Mouse (Mus musculus) forebrain, postnatal 0 days (tissue): ENCODE data around the gene Pigp. TPM values are rescaled to one million over a fixed set of nuclear protein-coding genes. Genes with fewer than 3 reads are reported as not detected.
A peak's percentile ranks its signal among the peaks of the same experiment; 100 is the strongest.

Experiments used
- ATAC-seq: fragments of 200-750 bp; cut with Nextera tagmentation; 2 replicates; pipeline ENCODE4 v1.8.0; 2017; ENCODE audit warnings: mild to moderate bottlenecking, moderate library complexity
- DNase-seq: peaks from one replicate; pipeline ENCODE4 v3.0.0-alpha.2; 2015
- H3K27ac ChIP-seq: fragments of 300-500 bp; sonication (generic); 2 replicates; pipeline ENCODE4 v1.5.1; 2014; ENCODE audit warnings: low read depth, mild to moderate bottlenecking, antibody characterized with exemption, low read length, moderate library complexity, mixed read lengths
- H3K27me3 ChIP-seq: fragments of 300-500 bp; sonication (generic); 2 replicates; pipeline ENCODE4 v1.6.1; 2014; ENCODE audit warnings: mild to moderate bottlenecking, low read length, mixed read lengths; ENCODE audit not compliant: insufficient read depth
- H3K36me3 ChIP-seq: fragments of 300-500 bp; sonication (generic); 2 replicates; pipeline ENCODE4 v1.6.1; 2014; ENCODE audit warnings: mild to moderate bottlenecking, moderate library complexity; ENCODE audit not compliant: insufficient read depth
- H3K4me1 ChIP-seq: fragments of 300-500 bp; sonication (generic); 2 replicates; pipeline ENCODE4 v1.6.1; 2014; ENCODE audit warnings: antibody characterized with exemption; ENCODE audit not compliant: insufficient read depth
- H3K4me2 ChIP-seq: fragments of 300-500 bp; sonication (generic); 2 replicates; pipeline ENCODE4 v1.6.1; 2014; ENCODE audit warnings: low read depth, mild to moderate bottlenecking, moderate library complexity
- H3K4me3 ChIP-seq: fragments of 300-500 bp; sonication (generic); 2 replicates; pipeline ENCODE4 v1.5.1; 2014; ENCODE audit warnings: low read depth, low read length, mixed read lengths
- H3K9ac ChIP-seq: fragments of 300-500 bp; sonication (generic); 2 replicates; pipeline ENCODE4 v1.6.1; 2014; ENCODE audit warnings: mild to moderate bottlenecking
- H3K9me3 ChIP-seq: fragments of 300-500 bp; sonication (generic); 2 replicates; pipeline ENCODE4 v1.6.1; 2016; ENCODE audit warnings: low read length
- CTCF ChIP-seq: sonication (generic); IDR thresholded peaks from 2 replicates; pipeline ENCODE4 v1.5.1; 2016; ENCODE audit warnings: antibody characterized with exemption, control low read depth, low read depth
- WGBS: fragments of 180-500 bp; shearing (Covaris S2); extraction: QIAGEN DNeasy Blood & Tissue Kit; methylation state at CpG from one replicate; pipeline ENCODE4 v1.1.7; 2014; 5-methylcytosine and 5-hydroxymethylcytosine counted together
- polyA plus RNA-seq: library from polyadenylated mRNA; unstranded; fragments of >200 nt; fragmentation: Nextera tagmentation; extraction: Ambion mirVana; gene quantifications from 2 replicates; pipeline ENCODE4 v1.2.1, GENCODE M21; 2015
- total RNA-seq: library from RNA; depleted of rRNA; stranded (reverse); fragments of >200 nt; gene quantifications from 2 replicates; pipeline ENCODE4 v1.2.3, GENCODE M21; 2014

Pigp gene
- total and polyA plus RNA-seq, 2 experiments from 2014 or later, result 88.3 to 133 TPM

- peak overlapping the region; percentile 99 for H3K4me3 ChIP-seq
- ATAC-seq (peak; percentile 62), DNase-seq (no peak)
- TF ChIP-seq CTCF, result no peak
- H3K4me1 ChIP-seq, result peaks cover 20% of the 10 kb centered on the region; the same call in 1 of the 2 replicates
- no peaks in the 10 kb centered on the region for H3K36me3 ChIP-seq
- WGBS, result 0% methylated on average over 38 of the region's 43 CpGs
- H3K27ac ChIP-seq, result peak overlapping the region; percentile 100
- peak overlapping the region; percentile 100 for H3K9ac ChIP-seq
- H3K9me3 ChIP-seq, result no peaks in the 10 kb centered on the region
- H3K27me3 ChIP-seq, result no peaks in the 10 kb centered on the region
- peak overlapping the region; percentile 72 for H3K4me2 ChIP-seq
Measured at GRCm38 (mm10) chr16:94370915-94371300, 734 bp downstream of the Pigp start.

GRCm38 (mm10) chr16:94370173-94370914 lies 1.3 kb downstream of the Pigp start, which contains the start of gene Ttc3:
TSS of gene Ttc3 (plus strand) at chr16:94370618.
- Histone ChIP-seq H3K4me1 (peaks cover 20% of the 10 kb centered on the region; the same call in 1 of the 2 replicates), H3K27me3 (no peaks in the 10 kb centered on the region), H3K27ac (peak within 1 kb of the TSS; percentile 100), H3K36me3 (no peaks in the 10 kb centered on the region), H3K9me3 (no peaks in the 10 kb centered on the region), H3K9ac (peak within 1 kb of the TSS; percentile 100), H3K4me3 (peak within 1 kb of the TSS; percentile 99), H3K4me2 (peak within 1 kb of the TSS; percentile 72)
- peak; percentile 74 for ATAC-seq
- TF ChIP-seq CTCF, result no peak
- WGBS, result under 1% methylated on average over 79 of the region's 79 CpGs
- DNase-seq, result peak; percentile 99

- DNase-seq (no peak), ATAC-seq (no peak)
- peak overlapping the region; percentile 99 for H3K4me3 ChIP-seq
- WGBS, result 4% methylated on average over 6 of the region's 6 CpGs
- peaks cover 2% of the 10 kb centered on the region; the same call in 1 of the 2 replicates for H3K36me3 ChIP-seq
- peak overlapping the region; percentile 72 for H3K4me2 ChIP-seq
- no peak for TF ChIP-seq CTCF
- H3K9ac ChIP-seq, result peak overlapping the region; percentile 100
- peak overlapping the region; percentile 100 for H3K27ac ChIP-seq
- no peaks in the 10 kb centered on the region for H3K9me3 ChIP-seq
- H3K27me3 ChIP-seq, result no peaks in the 10 kb centered on the region
- H3K4me1 ChIP-seq, result peaks cover 17% of the 10 kb centered on the region; the same call in 1 of the 2 replicates
Measured at GRCm38 (mm10) chr16:94369596-94370172, 2.0 kb downstream of the Pigp start.

- 92% methylated on average over 3 of the region's 3 CpGs for WGBS
- Histone ChIP-seq H3K4me1 (peaks cover 13% of the 10 kb centered on the region), H3K27ac (no peak overlapping the region), H3K36me3 (peaks cover 8% of the 10 kb centered on the region; the same call in 1 of the 2 replicates), H3K9ac (no peak overlapping the region), H3K27me3 (no peaks in the 10 kb centered on the region), H3K4me3 (no peak overlapping the region), H3K9me3 (no peaks in the 10 kb centered on the region), H3K4me2 (no peak overlapping the region)
- TF ChIP-seq CTCF, result no peak
- DNase-seq (no peak), ATAC-seq (no peak)
Measured at GRCm38 (mm10) chr16:94365435-94365834, 6.2 kb downstream of the Pigp start.

- ATAC-seq (no peak), DNase-seq (no peak)
- H3K9ac ChIP-seq, result no peak overlapping the region
- peaks cover 8% of the 10 kb centered on the region; the same call in 1 of the 2 replicates for H3K36me3 ChIP-seq
- H3K4me3 ChIP-seq, result no peak overlapping the region
- no peak overlapping the region for H3K4me2 ChIP-seq
- 94% methylated on average over 4 of the region's 4 CpGs for WGBS
- no peaks in the 10 kb centered on the region for H3K9me3 ChIP-seq
- peaks cover 4% of the 10 kb centered on the region for H3K4me1 ChIP-seq
- no peak for TF ChIP-seq CTCF
- no peaks in the 10 kb centered on the region for H3K27me3 ChIP-seq
- H3K27ac ChIP-seq, result no peak overlapping the region
Measured at GRCm38 (mm10) chr16:94363814-94364213, 7.8 kb downstream of the Pigp start.

GRCm38 (mm10) chr16:94362174-94362873 lies 9.3 kb downstream of the Pigp start:
- peaks cover 8% of the 10 kb centered on the region; the same call in 1 of the 2 replicates for H3K36me3 ChIP-seq
- H3K27ac ChIP-seq, result no peak overlapping the region
- ATAC-seq (peak; percentile 73), DNase-seq (peak; percentile 60)
- no peak overlapping the region for H3K9ac ChIP-seq
- H3K27me3 ChIP-seq, result no peaks in the 10 kb centered on the region
- H3K9me3 ChIP-seq, result no peaks in the 10 kb centered on the region
- no peak overlapping the region for H3K4me2 ChIP-seq
- 48% methylated on average over 10 of the region's 10 CpGs for WGBS
- peaks cover 2% of the 10 kb centered on the region; the same call in 1 of the 2 replicates for H3K4me1 ChIP-seq
- no peak overlapping the region for H3K4me3 ChIP-seq
- no peak for TF ChIP-seq CTCF
